Mouse (Mus musculus): Measurements from ENCODE around the gene Cbx3.

The Cbx3 gene

DNA sequence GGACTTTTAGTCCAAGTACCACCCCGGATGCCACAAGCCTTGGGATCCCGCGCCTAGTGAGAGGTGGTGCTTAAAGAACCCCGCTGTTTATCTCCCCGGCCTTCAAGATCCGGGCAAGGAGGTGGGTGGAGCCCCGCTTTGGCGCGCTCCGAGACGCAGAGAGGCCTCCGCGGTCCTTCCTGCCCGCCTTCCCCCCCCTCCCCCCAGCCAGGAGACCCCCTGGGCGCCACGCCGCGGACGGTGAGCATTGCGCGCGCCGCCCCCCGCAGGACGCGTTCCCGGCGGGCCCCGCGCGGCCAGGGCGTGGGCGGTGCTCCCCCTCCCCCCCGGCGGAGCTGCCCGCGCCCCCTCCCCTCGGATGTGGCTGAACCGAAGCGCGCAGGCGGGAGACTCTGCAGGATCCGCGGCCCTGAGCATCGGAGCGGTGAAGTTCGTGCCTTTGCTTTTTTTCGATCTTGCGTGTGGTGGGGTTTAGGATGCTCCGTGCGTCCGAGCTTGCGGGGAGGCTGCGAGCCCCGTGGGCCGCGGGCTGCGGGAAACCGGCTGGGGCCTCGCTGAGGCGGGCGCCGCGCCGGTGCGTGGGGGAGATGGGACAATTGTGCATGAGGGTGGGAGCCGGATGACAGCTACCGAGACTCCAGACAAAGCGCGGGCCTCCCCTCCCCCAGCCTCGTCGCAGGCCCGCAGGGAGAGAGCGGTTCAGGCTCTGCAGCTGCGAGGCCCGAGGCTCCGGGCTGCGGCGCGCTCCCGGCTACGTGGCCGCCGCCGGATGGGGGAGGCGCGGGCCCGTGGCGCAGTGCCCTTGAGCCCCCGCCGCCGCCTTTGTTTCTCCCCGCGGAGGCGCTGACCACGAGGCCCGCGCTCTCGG is at the start of gene Cbx3:
Cbx3 (plus strand) TSS at position 50 of the 868 bp plus-strand sequence.
- Histone ChIP-seq H3K4me1 (replicated peaks; ENCODE audit: low read depth, low read length) (peaks cover 46% of the 10 kb centered on the region), H3K4me3 (replicated peaks; ENCODE audit: low read length) (peak within 1 kb of the TSS; percentile 96), H3K27me3 (ENCODE audit: insufficient read depth, low read length) (no peaks in the 10 kb centered on the region), H3K36me3 (ENCODE audit: insufficient read depth, low read length) (peaks cover 69% of the 10 kb centered on the region), H3K9me3 (ENCODE audit: low read length) (no peaks in the 10 kb centered on the region)
- TF ChIP-seq POU5F1 (IDR thresholded peaks at IDR 0.05; ENCODE audit: borderline replicate concordance, low read length): no peak
- no peak for TF ChIP-seq NANOG (IDR thresholded peaks at IDR 0.05; ENCODE audit: borderline replicate concordance, low read length)
- no peak for TF ChIP-seq CTCF (conservative IDR thresholded peaks at IDR 0.05; ENCODE audit: low read length)

DNA sequence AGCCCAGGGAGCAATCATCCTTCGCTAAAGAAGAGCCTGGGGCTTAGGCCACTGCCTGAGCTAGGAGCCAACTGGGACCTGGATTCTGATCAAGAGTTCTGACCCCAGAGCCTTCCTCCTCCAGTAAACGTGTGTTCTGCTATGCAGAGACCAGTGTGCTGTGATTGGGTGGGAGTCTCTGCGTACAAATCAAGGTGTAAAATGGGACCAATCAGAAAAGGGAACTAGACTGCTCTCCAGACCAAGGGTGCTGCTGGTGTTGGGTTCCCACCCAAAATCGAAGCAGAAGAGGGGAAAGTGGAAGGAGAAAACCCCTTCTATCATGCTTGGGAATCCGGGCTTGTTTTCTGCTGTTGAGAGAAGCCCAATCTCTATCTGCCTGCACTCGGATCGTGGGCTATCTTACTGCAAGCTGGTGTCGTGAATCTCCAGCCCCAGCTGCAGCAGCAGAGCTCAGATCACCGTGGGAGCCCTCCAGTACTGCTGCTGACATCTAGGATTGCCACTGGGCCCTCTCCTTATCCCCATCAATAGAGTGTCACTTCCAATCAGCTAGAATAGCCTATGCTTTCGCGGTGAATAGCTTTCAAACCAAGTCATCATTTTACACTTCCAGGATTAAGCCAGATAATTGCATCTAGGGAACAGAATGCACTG is 46.6 kb upstream of the Cbx3 start:
- Histone ChIP-seq H3K4me1 (replicated peaks; ENCODE audit: low read depth, low read length) (peaks cover 14% of the 10 kb centered on the region), H3K27me3 (ENCODE audit: insufficient read depth, low read length) (peaks cover 8% of the 10 kb centered on the region), H3K9me3 (ENCODE audit: low read length) (peaks cover 12% of the 10 kb centered on the region), H3K36me3 (ENCODE audit: insufficient read depth, low read length) (no peaks in the 10 kb centered on the region), H3K4me3 (replicated peaks; ENCODE audit: low read length) (no peak overlapping the region)
- no peak for TF ChIP-seq NANOG (IDR thresholded peaks at IDR 0.05; ENCODE audit: borderline replicate concordance, low read length)

DNA sequence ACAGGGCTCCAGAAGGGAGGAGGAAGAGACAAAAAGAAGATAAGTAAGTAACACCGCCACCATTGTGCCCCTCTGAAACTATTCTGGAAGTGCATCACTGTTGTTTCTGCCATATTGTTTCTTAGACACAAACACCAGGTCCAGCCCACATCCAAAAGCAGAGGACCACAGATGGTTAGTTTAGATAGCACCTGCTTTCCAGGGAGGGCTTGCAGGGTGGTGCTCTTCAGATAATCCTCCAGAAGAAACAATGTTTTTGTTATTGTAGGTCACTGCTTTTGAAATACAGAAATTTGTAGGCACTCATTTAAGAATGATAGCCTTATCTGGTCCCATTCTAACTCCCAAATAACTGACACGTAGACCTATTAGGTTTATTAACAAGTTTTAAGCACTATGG is 45.6 kb upstream of the Cbx3 start:
- Histone ChIP-seq H3K27me3 (ENCODE audit: insufficient read depth, low read length) (peaks cover 14% of the 10 kb centered on the region), H3K36me3 (ENCODE audit: insufficient read depth, low read length) (no peaks in the 10 kb centered on the region), H3K9me3 (ENCODE audit: low read length) (peaks cover 12% of the 10 kb centered on the region), H3K4me1 (replicated peaks; ENCODE audit: low read depth, low read length) (peaks cover 23% of the 10 kb centered on the region), H3K4me3 (replicated peaks; ENCODE audit: low read length) (no peak overlapping the region)
- TF ChIP-seq CTCF (conservative IDR thresholded peaks at IDR 0.05; ENCODE audit: low read length): no peak
- no peak for TF ChIP-seq NANOG (IDR thresholded peaks at IDR 0.05; ENCODE audit: borderline replicate concordance, low read length)
- TF ChIP-seq POU5F1 (IDR thresholded peaks at IDR 0.05; ENCODE audit: borderline replicate concordance, low read length): no peak

DNA sequence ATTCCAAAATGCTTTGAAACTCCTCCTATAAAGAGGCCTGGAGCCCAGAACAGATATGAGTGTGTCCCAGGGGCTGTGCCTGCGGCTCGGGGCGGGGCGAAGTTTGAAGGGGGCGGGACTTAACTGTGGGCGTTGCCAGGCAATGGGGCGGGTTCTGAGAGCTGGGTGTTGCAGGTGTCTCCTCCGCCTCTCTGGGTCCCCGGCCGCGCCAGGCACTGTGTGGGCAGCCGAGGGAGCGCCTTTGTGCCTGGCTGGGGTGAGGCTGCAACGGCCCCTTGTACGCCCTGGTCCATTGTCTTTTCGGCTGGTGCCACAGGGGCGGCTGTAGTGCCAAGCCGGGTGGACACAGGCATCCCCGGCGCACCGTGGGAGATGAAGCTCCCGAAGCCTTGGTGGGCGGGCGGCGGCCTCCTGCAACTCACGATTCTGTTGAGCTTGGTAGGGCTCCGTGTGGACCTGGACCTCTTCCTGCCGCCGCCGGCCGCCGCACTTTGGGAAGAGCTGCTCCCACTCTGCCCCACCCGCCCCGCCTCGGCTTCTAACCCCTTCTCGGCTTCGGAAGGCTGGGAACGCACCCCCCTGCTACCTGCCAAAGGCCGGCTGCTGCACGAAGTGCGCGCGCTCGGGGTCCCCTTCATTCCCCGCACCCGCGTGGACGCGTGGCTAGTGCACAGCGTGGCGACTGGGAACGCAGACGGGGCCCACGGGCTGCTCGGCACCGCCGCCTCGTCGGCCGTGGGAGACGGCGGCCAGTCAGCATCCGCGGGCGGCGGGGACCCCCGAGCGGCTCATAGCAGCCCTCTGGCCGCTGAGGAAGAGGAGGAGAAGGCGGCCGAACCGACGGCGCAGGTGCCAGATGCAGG is 37.4 kb upstream of the Cbx3 start, which contains the start of gene Nfe2l3:
Nfe2l3 (plus strand) TSS at position 136 of the 863 bp plus-strand sequence.
- Histone ChIP-seq H3K4me1 (replicated peaks; ENCODE audit: low read depth, low read length) (peaks cover 41% of the 10 kb centered on the region), H3K36me3 (ENCODE audit: insufficient read depth, low read length) (no peaks in the 10 kb centered on the region), H3K9me3 (ENCODE audit: low read length) (no peaks in the 10 kb centered on the region), H3K27me3 (ENCODE audit: insufficient read depth, low read length) (peaks cover 69% of the 10 kb centered on the region), H3K4me3 (replicated peaks; ENCODE audit: low read length) (peak within 1 kb of the TSS; percentile 86)
- TF ChIP-seq NANOG (IDR thresholded peaks at IDR 0.05; ENCODE audit: borderline replicate concordance, low read length) (no peak), CTCF (conservative IDR thresholded peaks at IDR 0.05; ENCODE audit: low read length) (no peak), POU5F1 (IDR thresholded peaks at IDR 0.05; ENCODE audit: borderline replicate concordance, low read length) (no peak)

DNA sequence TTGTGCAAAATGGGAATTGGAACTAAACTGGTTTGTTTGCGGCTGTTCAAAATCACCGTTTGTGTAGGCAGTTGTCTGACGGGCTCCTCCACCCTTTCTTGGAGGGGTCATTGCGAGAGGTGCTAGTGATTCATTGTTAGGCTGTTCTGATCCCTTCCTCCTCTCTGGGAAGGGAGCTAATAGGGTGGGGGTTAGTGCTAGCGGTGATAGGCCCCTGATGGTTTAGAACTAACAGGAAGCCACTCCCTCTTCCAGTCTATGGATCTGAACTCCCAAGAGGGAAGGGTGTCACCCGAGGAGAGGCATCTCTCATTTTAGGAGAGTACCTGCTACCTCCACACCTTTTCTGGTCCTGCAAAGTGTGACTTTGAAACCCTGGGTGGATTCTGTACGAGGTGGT is 35.9 kb upstream of the Cbx3 start:
- Histone ChIP-seq H3K4me3 (replicated peaks; ENCODE audit: low read length) (peak overlapping the region; percentile 26), H3K27me3 (ENCODE audit: insufficient read depth, low read length) (peaks cover 77% of the 10 kb centered on the region), H3K36me3 (ENCODE audit: insufficient read depth, low read length) (no peaks in the 10 kb centered on the region), H3K4me1 (replicated peaks; ENCODE audit: low read depth, low read length) (peaks cover 35% of the 10 kb centered on the region), H3K9me3 (ENCODE audit: low read length) (no peaks in the 10 kb centered on the region)
- TF ChIP-seq NANOG (IDR thresholded peaks at IDR 0.05; ENCODE audit: borderline replicate concordance, low read length): no peak
- TF ChIP-seq CTCF (conservative IDR thresholded peaks at IDR 0.05; ENCODE audit: low read length): no peak
- no peak for TF ChIP-seq POU5F1 (IDR thresholded peaks at IDR 0.05; ENCODE audit: borderline replicate concordance, low read length)

DNA sequence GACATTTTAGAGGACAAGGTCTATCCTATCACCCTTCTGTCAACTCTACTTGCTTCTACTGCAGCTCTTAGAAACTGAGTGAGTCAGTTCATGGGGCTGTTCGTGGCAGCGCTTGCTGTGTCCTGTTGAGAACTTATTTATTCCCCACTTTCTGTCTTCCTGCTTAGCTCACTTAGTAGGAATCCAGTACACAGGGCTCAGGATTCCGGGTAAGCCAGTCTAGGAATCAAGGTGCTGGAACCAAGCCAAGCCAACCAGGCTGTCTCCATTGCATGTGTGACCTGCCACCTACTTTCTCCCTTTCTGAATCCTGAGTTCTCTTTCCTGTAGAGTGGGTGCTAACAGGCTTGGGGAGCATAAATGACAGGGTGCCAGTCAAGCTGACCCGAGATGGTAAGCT is 32.5 kb upstream of the Cbx3 start:
- no peak for TF ChIP-seq CTCF (conservative IDR thresholded peaks at IDR 0.05; ENCODE audit: low read length)
- no peak for TF ChIP-seq NANOG (IDR thresholded peaks at IDR 0.05; ENCODE audit: borderline replicate concordance, low read length)
- TF ChIP-seq POU5F1 (IDR thresholded peaks at IDR 0.05; ENCODE audit: borderline replicate concordance, low read length): no peak
- H3K27me3 ChIP-seq (ENCODE audit: insufficient read depth, low read length): peaks cover 53% of the 10 kb centered on the region
- H3K36me3 ChIP-seq (ENCODE audit: insufficient read depth, low read length): no peaks in the 10 kb centered on the region
- H3K4me3 ChIP-seq (replicated peaks; ENCODE audit: low read length): no peak overlapping the region
- H3K4me1 ChIP-seq (replicated peaks; ENCODE audit: low read depth, low read length): peaks cover 33% of the 10 kb centered on the region
- no peaks in the 10 kb centered on the region for H3K9me3 ChIP-seq (ENCODE audit: low read length)

DNA sequence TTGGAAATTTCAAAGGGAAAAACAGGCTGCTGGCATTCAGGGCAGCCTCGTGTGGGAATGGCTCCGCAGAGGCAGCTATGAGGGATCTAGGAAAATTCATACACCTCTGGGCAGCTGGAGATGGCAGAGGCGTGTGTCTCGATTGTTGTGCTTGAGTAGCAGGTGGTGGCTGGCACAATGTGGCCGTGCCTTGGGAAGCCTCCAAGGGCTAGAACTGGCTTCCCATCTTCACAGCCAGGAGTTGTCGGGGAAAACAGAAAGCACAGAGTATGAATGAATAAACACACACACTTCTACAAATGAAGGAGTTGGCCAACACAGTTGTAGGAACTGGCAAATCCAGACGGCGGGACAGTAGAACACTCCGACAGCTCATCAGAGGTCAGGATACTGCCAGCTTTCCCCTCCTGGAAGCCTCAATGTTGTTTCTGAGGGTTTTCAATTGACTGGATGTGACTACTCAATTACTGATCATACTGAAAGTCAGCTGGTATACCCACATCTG is 31.3 kb upstream of the Cbx3 start:
- H3K4me1 ChIP-seq (replicated peaks; ENCODE audit: low read depth, low read length): peaks cover 26% of the 10 kb centered on the region
- no peak for TF ChIP-seq POU5F1 (IDR thresholded peaks at IDR 0.05; ENCODE audit: borderline replicate concordance, low read length)
- no peak for TF ChIP-seq NANOG (IDR thresholded peaks at IDR 0.05; ENCODE audit: borderline replicate concordance, low read length)
- no peak for TF ChIP-seq CTCF (conservative IDR thresholded peaks at IDR 0.05; ENCODE audit: low read length)
- H3K4me3 ChIP-seq (replicated peaks; ENCODE audit: low read length): no peak overlapping the region
- no peaks in the 10 kb centered on the region for H3K36me3 ChIP-seq (ENCODE audit: insufficient read depth, low read length)
- peaks cover 41% of the 10 kb centered on the region for H3K27me3 ChIP-seq (ENCODE audit: insufficient read depth, low read length)
- peaks cover 4% of the 10 kb centered on the region; the same call in 1 of the 2 replicates for H3K9me3 ChIP-seq (ENCODE audit: low read length)

Measured in E14TG2a.4 (cell line).